9 mouse cellular contexts compared by ENCODE assay signal in genomic region chr1:177518897-177519513, GRCm38 (mm10).
A peak's percentile ranks its signal among the peaks of the same experiment; 100 is the strongest.
DNase-seq lines count a peak whose midpoint lies in the region; ATAC-seq and TF ChIP-seq lines count a peak whose summit lies in the region.
"Had no signal": no experiment of that assay in that cellular context is flagged by ENCODE, and none has a peak within 500 bp of the region (broad histone marks: within the 10 kb centered on the region; RNA-seq: fewer than 3 reads in every experiment).

No protein-coding gene starts in this region.

- H3K4me2 ChIP-seq in embryonic facial prominence, embryonic 13.5 days = peak overlapping the region; percentile 52
- H3K4me2 ChIP-seq in forebrain, postnatal 0 days (ENCODE audit: low read depth) = no peak overlapping the region
- H3K4me2 ChIP-seq in limb, embryonic 13.5 days (replicated peaks) = peak overlapping the region; percentile 54
- peak overlapping the region; percentile 33 for H3K4me2 ChIP-seq in neural tube, embryonic 13.5 days

- H3K9me3 ChIP-seq in embryonic facial prominence, embryonic 13.5 days = no peaks in the 10 kb centered on the region
- H3K9me3 ChIP-seq in forebrain, postnatal 0 days (ENCODE audit: low read length) = no peaks in the 10 kb centered on the region
- H3K9me3 ChIP-seq in limb, embryonic 13.5 days = no peaks in the 10 kb centered on the region
- no peaks in the 10 kb centered on the region for H3K9me3 ChIP-seq in neural tube, embryonic 13.5 days

- peaks cover 27% of the 10 kb centered on the region for H3K4me1 ChIP-seq in embryonic facial prominence, embryonic 13.5 days
- no peaks in the 10 kb centered on the region for H3K4me1 ChIP-seq in forebrain, postnatal 0 days (ENCODE audit: insufficient read depth)
- peaks cover 21% of the 10 kb centered on the region for H3K4me1 ChIP-seq in limb, embryonic 13.5 days
- peaks cover 21% of the 10 kb centered on the region for H3K4me1 ChIP-seq in neural tube, embryonic 13.5 days (replicated peaks)

- H3K27me3 ChIP-seq in embryonic facial prominence, embryonic 13.5 days = peaks cover 11% of the 10 kb centered on the region
- H3K27me3 ChIP-seq in forebrain, postnatal 0 days (ENCODE audit: insufficient read depth, low read length) = no peaks in the 10 kb centered on the region
- peaks cover 8% of the 10 kb centered on the region for H3K27me3 ChIP-seq in limb, embryonic 13.5 days
- peaks cover 8% of the 10 kb centered on the region; the same call in 1 of the 2 replicates for H3K27me3 ChIP-seq in neural tube, embryonic 13.5 days

- no peak for DNase-seq in forebrain, postnatal 0 days
- DNase-seq in right cerebral cortex, postnatal 36 days (ENCODE audit: low spot score in 2 of 2) = no peak
- DNase-seq in adrenal gland, adult 2 months = no peak
- DNase-seq: gastrocnemius, postnatal 14 days; kidney, postnatal 14 days had no signal

- ATAC-seq in embryonic facial prominence, embryonic 13.5 days (ENCODE audit: insufficient number of reproducible peaks, insufficient read depth, low FRiP score, low TSS enrichment, low read depth) = no peak
- ATAC-seq in forebrain, postnatal 0 days = peak; percentile 34; the same call in 1 of the 2 replicates
- peak; percentile 54; the same call in 1 of the 2 replicates for ATAC-seq in limb, embryonic 13.5 days (ENCODE audit: low FRiP score, low read depth)
- no peak for ATAC-seq in neural tube, embryonic 13.5 days (ENCODE audit: low read depth)
- ATAC-seq in granulocyte monocyte progenitor cell, adult 5-6 weeks (replicated peaks; ENCODE audit: poor library complexity, severe bottlenecking) = no peak

- TF ChIP-seq CTCF in forebrain, postnatal 0 days (IDR thresholded peaks at IDR 0.05; ENCODE audit: low read depth) = no peak

- no peaks in the 10 kb centered on the region for H3K36me3 ChIP-seq in embryonic facial prominence, embryonic 13.5 days
- H3K36me3 ChIP-seq in forebrain, postnatal 0 days (ENCODE audit: insufficient read depth) = no peaks in the 10 kb centered on the region
- H3K36me3 ChIP-seq in limb, embryonic 13.5 days = no peaks in the 10 kb centered on the region
- H3K36me3 ChIP-seq in neural tube, embryonic 13.5 days = no peaks in the 10 kb centered on the region

- H3K9ac ChIP-seq in embryonic facial prominence, embryonic 13.5 days = no peak overlapping the region
- H3K9ac ChIP-seq in forebrain, postnatal 0 days = no peak overlapping the region
- H3K9ac ChIP-seq in limb, embryonic 13.5 days = no peak overlapping the region
- H3K9ac ChIP-seq in neural tube, embryonic 13.5 days = peak overlapping the region; percentile 31; the same call in 1 of the 2 replicates

- H3K4me3 ChIP-seq in embryonic facial prominence, embryonic 13.5 days = peak overlapping the region; percentile 13; the same call in 1 of the 2 replicates
- no peak overlapping the region for H3K4me3 ChIP-seq in forebrain, postnatal 0 days (ENCODE audit: low read depth, low read length)
- no peak overlapping the region for H3K4me3 ChIP-seq in limb, embryonic 13.5 days
- no peak overlapping the region for H3K4me3 ChIP-seq in neural tube, embryonic 13.5 days

- H3K27ac ChIP-seq in embryonic facial prominence, embryonic 13.5 days = no peak overlapping the region
- H3K27ac ChIP-seq in forebrain, postnatal 0 days (ENCODE audit: low read depth, low read length) = no peak overlapping the region
- no peak overlapping the region for H3K27ac ChIP-seq in limb, embryonic 13.5 days
- H3K27ac ChIP-seq in neural tube, embryonic 13.5 days (replicated peaks) = no peak overlapping the region

- 17% methylated on average over 13 of the region's 13 CpGs for WGBS in embryonic facial prominence, embryonic 13.5 days
- 36% methylated on average over 13 of the region's 13 CpGs for WGBS in forebrain, postnatal 0 days
- WGBS in limb, embryonic 13.5 days = 5% methylated on average over 13 of the region's 13 CpGs
- WGBS in neural tube, embryonic 13.5 days = 16% methylated on average over 13 of the region's 13 CpGs

Comparison
In these comparisons a context has a peak if more than half of its experiments do, and no peak if none do; other contexts are left out.
1. ATAC-seq: peak in forebrain, postnatal 0 days (single experiment) and limb, embryonic 13.5 days (single experiment); none in embryonic facial prominence, embryonic 13.5 days (single experiment), neural tube, embryonic 13.5 days (single experiment) and granulocyte monocyte progenitor cell, adult 5-6 weeks (single experiment).